Mouse (Mus musculus) lung, embryonic 15.5 days (tissue): ENCODE data around the gene Gm17332. TPM values are rescaled to one million over a fixed set of nuclear protein-coding genes. Genes with fewer than 3 reads are reported as not detected.
"Not testable (repeated sequence)": the region's sequence is repeated elsewhere in the genome, so short reads cannot be mapped to it uniquely, and the experiment has no call there.

Experiments
- ATAC-seq: fragments of 200-750 bp; cut with Nextera tagmentation; 2 replicates; pipeline ENCODE4 v1.8.0; 2017; ENCODE audit warnings: moderate number of reproducible peaks, borderline replicate concordance; ENCODE audit not compliant: low FRiP score, low TSS enrichment; ENCODE audit errors: extremely low read depth
- H3K27ac ChIP-seq: fragments of 300-500 bp; sonication (generic); 2 replicates; pipeline ENCODE4 v1.5.1; 2015; ENCODE audit warnings: moderate library complexity, mild to moderate bottlenecking, inconsistent platforms
- H3K27me3 ChIP-seq: fragments of 300-500 bp; sonication (generic); 2 replicates; pipeline ENCODE4 v1.6.1; 2015; ENCODE audit warnings: inconsistent platforms
- H3K36me3 ChIP-seq: fragments of 300-500 bp; sonication (generic); 2 replicates; pipeline ENCODE4 v1.6.1; 2015; ENCODE audit warnings: inconsistent platforms
- H3K4me1 ChIP-seq: fragments of 300-500 bp; sonication (generic); 2 replicates; pipeline ENCODE4 v1.6.1; 2015; ENCODE audit warnings: inconsistent platforms
- H3K4me2 ChIP-seq: fragments of 300-500 bp; sonication (generic); 2 replicates; pipeline ENCODE4 v1.6.1; 2015; ENCODE audit warnings: inconsistent platforms, mild to moderate bottlenecking, moderate library complexity
- H3K4me3 ChIP-seq: fragments of 300-500 bp; sonication (generic); 2 replicates; pipeline ENCODE4 v1.5.1; 2015; ENCODE audit warnings: mild to moderate bottlenecking, inconsistent platforms
- H3K9ac ChIP-seq: fragments of 300-500 bp; sonication (generic); 2 replicates; pipeline ENCODE4 v1.6.1; 2015; ENCODE audit warnings: inconsistent platforms
- H3K9me3 ChIP-seq: fragments of 300-500 bp; sonication (generic); 2 replicates; pipeline ENCODE4 v1.6.1; 2016; ENCODE audit warnings: inconsistent platforms
- WGBS: fragments of 180-500 bp; shearing (Covaris S2); methylation state at CpG from one replicate; pipeline ENCODE4 v1.1.7; 2015; 5-methylcytosine and 5-hydroxymethylcytosine counted together
- polyA plus RNA-seq: library from polyadenylated mRNA; unstranded; fragments of >200 nt; fragmentation: Nextera tagmentation; extraction: Ambion mirVana; gene quantifications from 2 replicates; pipeline ENCODE4 v1.2.1, GENCODE M21; 2015

The Gm17332 gene
- not detected in 2 replicates for polyA plus RNA-seq

- no peak for ATAC-seq
- no peak within 1 kb of the TSS for H3K4me3 ChIP-seq
- no peaks in the 10 kb centered on the region for H3K27me3 ChIP-seq
- H3K9ac ChIP-seq = no peak within 1 kb of the TSS
- no peak within 1 kb of the TSS for H3K4me2 ChIP-seq
- H3K27ac ChIP-seq = no peak within 1 kb of the TSS
- H3K4me1 ChIP-seq = no peaks in the 10 kb centered on the region
- peaks cover 6% of the 10 kb centered on the region; the same call in 1 of the 2 replicates for H3K9me3 ChIP-seq
- H3K36me3 ChIP-seq = no peaks in the 10 kb centered on the region
Observed at GRCm38 (mm10) chr11:31182362-31182761, at the start of gene Gm17332. Gene Gm17332, minus strand, starts transcription at chr11:31182462.

GRCm38 (mm10) chr11:31229966-31230365 lies 47.7 kb upstream of the Gm17332 start:
- H3K4me2 ChIP-seq = no peak overlapping the region
- no peak overlapping the region for H3K27ac ChIP-seq
- H3K27me3 ChIP-seq = no peaks in the 10 kb centered on the region
- no peaks in the 10 kb centered on the region for H3K9me3 ChIP-seq
- 47% methylated on average over 4 of the region's 4 CpGs for WGBS
- no peak overlapping the region for H3K4me3 ChIP-seq
- H3K9ac ChIP-seq = no peak overlapping the region
- ATAC-seq = no peak
- no peaks in the 10 kb centered on the region for H3K36me3 ChIP-seq
- H3K4me1 ChIP-seq = no peaks in the 10 kb centered on the region

- Histone ChIP-seq H3K4me3 (no peak overlapping the region), H3K4me1 (no peaks in the 10 kb centered on the region), H3K9me3 (no peaks in the 10 kb centered on the region), H3K27me3 (no peaks in the 10 kb centered on the region), H3K36me3 (no peaks in the 10 kb centered on the region), H3K27ac (no peak overlapping the region), H3K4me2 (no peak overlapping the region), H3K9ac (no peak overlapping the region)
- peak; percentile 42; the same call in 1 of the 2 replicates for ATAC-seq
- 73% methylated on average over 1 of the region's 1 CpGs for WGBS
Observed at GRCm38 (mm10) chr11:31225359-31225758, 43.1 kb upstream of the Gm17332 start.

GRCm38 (mm10) chr11:31218009-31218408 lies 35.7 kb upstream of the Gm17332 start:
- ATAC-seq = no peak
- Histone ChIP-seq H3K9me3 (no peaks in the 10 kb centered on the region), H3K9ac (no peak overlapping the region), H3K27me3 (no peaks in the 10 kb centered on the region), H3K36me3 (no peaks in the 10 kb centered on the region), H3K4me1 (no peaks in the 10 kb centered on the region), H3K27ac (no peak overlapping the region), H3K4me3 (no peak overlapping the region), H3K4me2 (no peak overlapping the region)

- no peaks in the 10 kb centered on the region for H3K27me3 ChIP-seq
- WGBS = 76% methylated on average over 3 of the region's 3 CpGs
- H3K27ac ChIP-seq = no peak overlapping the region
- no peak overlapping the region for H3K4me2 ChIP-seq
- H3K4me3 ChIP-seq = no peak overlapping the region
- H3K9me3 ChIP-seq = no peaks in the 10 kb centered on the region
- H3K9ac ChIP-seq = no peak overlapping the region
- no peaks in the 10 kb centered on the region for H3K4me1 ChIP-seq
- H3K36me3 ChIP-seq = no peaks in the 10 kb centered on the region
- ATAC-seq = no peak
Observed at GRCm38 (mm10) chr11:31195621-31196363, 13.5 kb upstream of the Gm17332 start.

- Histone ChIP-seq H3K4me2 (no peak overlapping the region), H3K36me3 (no peaks in the 10 kb centered on the region), H3K9ac (no peak overlapping the region), H3K27ac (no peak overlapping the region), H3K4me1 (no peaks in the 10 kb centered on the region), H3K9me3 (no peaks in the 10 kb centered on the region), H3K4me3 (no peak overlapping the region), H3K27me3 (no peaks in the 10 kb centered on the region)
- ATAC-seq = no peak
- 80% methylated on average over 2 of the region's 2 CpGs for WGBS
Observed at GRCm38 (mm10) chr11:31194761-31195160, 12.5 kb upstream of the Gm17332 start.

- Histone ChIP-seq H3K9ac (no peak overlapping the region), H3K27ac (no peak overlapping the region), H3K9me3 (no peaks in the 10 kb centered on the region), H3K4me2 (peak overlapping the region; percentile 54; the same call in 1 of the 2 replicates), H3K4me1 (no peaks in the 10 kb centered on the region), H3K36me3 (no peaks in the 10 kb centered on the region), H3K27me3 (no peaks in the 10 kb centered on the region), H3K4me3 (no peak overlapping the region)
- ATAC-seq = peak; percentile 59; the same call in 1 of the 2 replicates
- WGBS = 7% methylated on average over 4 of the region's 4 CpGs
Observed at GRCm38 (mm10) chr11:31170052-31170646, 12.1 kb downstream of the Gm17332 start.

GRCm38 (mm10) chr11:31169161-31170051 lies 12.9 kb downstream of the Gm17332 start:
- H3K4me3 ChIP-seq = peak overlapping the region; percentile 27
- no peaks in the 10 kb centered on the region for H3K4me1 ChIP-seq
- peak; percentile 70; the same call in 1 of the 2 replicates for ATAC-seq
- H3K27me3 ChIP-seq = no peaks in the 10 kb centered on the region
- no peaks in the 10 kb centered on the region for H3K36me3 ChIP-seq
- peak overlapping the region; percentile 54 for H3K4me2 ChIP-seq
- H3K9ac ChIP-seq = no peak overlapping the region
- H3K9me3 ChIP-seq = no peaks in the 10 kb centered on the region
- H3K27ac ChIP-seq = no peak overlapping the region
- 2% methylated on average over 21 of the region's 21 CpGs for WGBS

- Histone ChIP-seq H3K9me3 (no peaks in the 10 kb centered on the region), H3K9ac (no peak overlapping the region), H3K4me1 (no peaks in the 10 kb centered on the region), H3K27me3 (no peaks in the 10 kb centered on the region), H3K27ac (no peak overlapping the region), H3K4me3 (no peak overlapping the region), H3K4me2 (peak overlapping the region; percentile 54), H3K36me3 (no peaks in the 10 kb centered on the region)
- WGBS = 35% methylated on average over 2 of the region's 2 CpGs
- no peak; the same call in 1 of the 2 replicates for ATAC-seq
Observed at GRCm38 (mm10) chr11:31168831-31169160, 13.5 kb downstream of the Gm17332 start.

GRCm38 (mm10) chr11:31157021-31157420 lies 25.2 kb downstream of the Gm17332 start:
- no peak for ATAC-seq
- no peaks in the 10 kb centered on the region for H3K27me3 ChIP-seq
- 77% methylated on average over 3 of the region's 3 CpGs for WGBS
- no peaks in the 10 kb centered on the region for H3K9me3 ChIP-seq
- H3K36me3 ChIP-seq = no peaks in the 10 kb centered on the region
- no peak overlapping the region for H3K4me2 ChIP-seq
- no peak overlapping the region for H3K4me3 ChIP-seq
- H3K4me1 ChIP-seq = no peaks in the 10 kb centered on the region
- H3K9ac ChIP-seq = no peak overlapping the region
- no peak overlapping the region for H3K27ac ChIP-seq

GRCm38 (mm10) chr11:31138394-31138793 lies 43.9 kb downstream of the Gm17332 start:
- H3K4me2 ChIP-seq, H3K4me1 ChIP-seq, H3K9ac ChIP-seq, H3K36me3 ChIP-seq, H3K4me3 ChIP-seq, H3K27ac ChIP-seq, H3K9me3 ChIP-seq, ATAC-seq, H3K27me3 ChIP-seq: not testable (repeated sequence)
- 39% methylated on average over 1 of the region's 1 CpGs for WGBS

- H3K9me3 ChIP-seq, H3K4me2 ChIP-seq, H3K9ac ChIP-seq, H3K4me1 ChIP-seq, H3K36me3 ChIP-seq, ATAC-seq, H3K27ac ChIP-seq, H3K27me3 ChIP-seq, H3K4me3 ChIP-seq: not testable (repeated sequence)
- WGBS = 70% methylated on average over 1 of the region's 1 CpGs
Observed at GRCm38 (mm10) chr11:31134824-31135223, 47.4 kb downstream of the Gm17332 start.
